Mouse (Mus musculus) stomach, postnatal 0 days (tissue): Measurements from ENCODE around the gene Amigo3. TPM values are rescaled to one million over a fixed set of nuclear protein-coding genes. Genes with fewer than 3 reads are reported as not detected.
A peak's percentile ranks its signal among the peaks of the same experiment; 100 is the strongest.

Experiments used
- ATAC-seq: fragments of 200-750 bp; cut with Nextera tagmentation; 2 replicates; pipeline ENCODE4 v1.8.0; 2017; ENCODE audit not compliant: low FRiP score, low TSS enrichment
- DNase-seq: peaks from one replicate; pipeline ENCODE4 v3.0.0-alpha.2; 2016; ENCODE audit warnings: low spot score
- H3K27ac ChIP-seq: fragments of 300-500 bp; sonication (generic); replicated peaks from 2 replicates; pipeline ENCODE4 v1.5.1; 2014; ENCODE audit warnings: mild to moderate bottlenecking, control low read depth
- H3K27me3 ChIP-seq: fragments of 300-500 bp; sonication (generic); 2 replicates; pipeline ENCODE4 v1.6.1; 2014; ENCODE audit warnings: low read length; ENCODE audit not compliant: control insufficient read depth, insufficient read depth
- H3K36me3 ChIP-seq: fragments of 300-500 bp; sonication (generic); 2 replicates; pipeline ENCODE4 v1.6.1; 2014; ENCODE audit warnings: low read length, mixed read lengths; ENCODE audit not compliant: control insufficient read depth, insufficient read depth
- H3K4me1 ChIP-seq: fragments of 300-500 bp; sonication (generic); replicated peaks from 2 replicates; pipeline ENCODE4 v1.6.1; 2014; ENCODE audit warnings: antibody characterized with exemption; ENCODE audit not compliant: control insufficient read depth, insufficient read depth
- H3K4me2 ChIP-seq: fragments of 300-500 bp; sonication (generic); replicated peaks from 2 replicates; pipeline ENCODE4 v1.6.1; 2014; ENCODE audit warnings: low read depth, mild to moderate bottlenecking, control low read depth, moderate library complexity
- H3K4me3 ChIP-seq: fragments of 300-500 bp; sonication (generic); 2 replicates; pipeline ENCODE4 v1.5.1; 2014; ENCODE audit warnings: low read depth, low read length, control low read depth
- H3K9ac ChIP-seq: fragments of 300-500 bp; sonication (generic); 2 replicates; pipeline ENCODE4 v1.6.1; 2014; ENCODE audit warnings: mild to moderate bottlenecking, low read length, control low read depth, mixed read lengths
- H3K9me3 ChIP-seq: fragments of 300-500 bp; sonication (generic); 2 replicates; pipeline ENCODE4 v1.6.1; 2016; ENCODE audit warnings: low read length; ENCODE audit not compliant: control insufficient read depth
- CTCF ChIP-seq: IDR thresholded peaks from 2 replicates; pipeline ENCODE4 v1.5.1; 2016; ENCODE audit warnings: antibody characterized with exemption, low read depth, mild to moderate bottlenecking, moderate library complexity
- EP300 ChIP-seq: optimal IDR thresholded peaks from 2 replicates; pipeline ENCODE3; 2016; ENCODE audit warnings: antibody characterized with exemption
- WGBS: fragments of 180-500 bp; shearing (Covaris S2); extraction: QIAGEN DNeasy Blood & Tissue Kit; methylation state at CpG from one replicate; pipeline ENCODE4 v1.1.7; 2014; 5-methylcytosine and 5-hydroxymethylcytosine counted together
- polyA plus RNA-seq: library from polyadenylated mRNA; unstranded; fragments of >200 nt; fragmentation: Nextera tagmentation; extraction: Ambion mirVana; gene quantifications from 2 replicates; pipeline ENCODE4 v1.2.1, GENCODE M21; 2015

Amigo3 gene
- polyA plus RNA-seq, 1 experiment from 2014 or later: 2.8 TPM

- Histone ChIP-seq H3K27ac (no peak overlapping the region), H3K36me3 (no peaks in the 10 kb centered on the region; the same call in 1 of the 2 replicates), H3K4me3 (no peak overlapping the region), H3K4me2 (no peak overlapping the region), H3K27me3 (no peaks in the 10 kb centered on the region), H3K9me3 (no peaks in the 10 kb centered on the region), H3K9ac (no peak overlapping the region), H3K4me1 (no peaks in the 10 kb centered on the region)
- WGBS: 82% methylated on average over 7 of the region's 7 CpGs
- TF ChIP-seq CTCF: no peak
- no peak for TF ChIP-seq EP300
- DNase-seq: no peak
- no peak for ATAC-seq
Observed at GRCm38 (mm10) chr9:108069529-108069928, 16.6 kb downstream of the Amigo3 start.

GRCm38 (mm10) chr9:108071801-108072200, 18.8 kb downstream of the Amigo3 start:
- WGBS: 58% methylated on average over 4 of the region's 4 CpGs
- Histone ChIP-seq H3K9ac (no peak overlapping the region), H3K9me3 (no peaks in the 10 kb centered on the region), H3K4me2 (no peak overlapping the region), H3K4me1 (no peaks in the 10 kb centered on the region), H3K4me3 (no peak overlapping the region), H3K36me3 (no peaks in the 10 kb centered on the region; the same call in 1 of the 2 replicates), H3K27me3 (no peaks in the 10 kb centered on the region), H3K27ac (no peak overlapping the region)
- peak; percentile 32 for DNase-seq
- ATAC-seq: no peak
- TF ChIP-seq EP300: no peak
- no peak for TF ChIP-seq CTCF

GRCm38 (mm10) chr9:108072481-108072924, 19.5 kb downstream of the Amigo3 start:
- H3K4me3 ChIP-seq: no peak overlapping the region
- DNase-seq (peak; percentile 23), ATAC-seq (no peak)
- TF ChIP-seq CTCF (no peak), EP300 (no peak)
- no peak overlapping the region for H3K4me2 ChIP-seq
- H3K9me3 ChIP-seq: no peaks in the 10 kb centered on the region
- no peak overlapping the region for H3K9ac ChIP-seq
- H3K4me1 ChIP-seq: no peaks in the 10 kb centered on the region
- H3K27ac ChIP-seq: no peak overlapping the region
- H3K36me3 ChIP-seq: no peaks in the 10 kb centered on the region; the same call in 1 of the 2 replicates
- WGBS: 51% methylated on average over 9 of the region's 9 CpGs
- no peaks in the 10 kb centered on the region for H3K27me3 ChIP-seq

- Histone ChIP-seq H3K27me3 (no peaks in the 10 kb centered on the region), H3K4me2 (no peak overlapping the region), H3K27ac (0 out of 2 replicates have a peak overlapping the region, but pooled peaks have one; percentile 18), H3K4me3 (no peak overlapping the region), H3K36me3 (no peaks in the 10 kb centered on the region; the same call in 1 of the 2 replicates), H3K9ac (0 out of 2 replicates have a peak overlapping the region, but pooled peaks have one; percentile 23), H3K9me3 (no peaks in the 10 kb centered on the region), H3K4me1 (no peaks in the 10 kb centered on the region)
- 62% methylated on average over 7 of the region's 7 CpGs for WGBS
- TF ChIP-seq CTCF: no peak
- TF ChIP-seq EP300: no peak
- ATAC-seq (no peak), DNase-seq (no peak)
Observed at GRCm38 (mm10) chr9:108073141-108073930, 20.4 kb downstream of the Amigo3 start.

GRCm38 (mm10) chr9:108080168-108080567, 27.2 kb downstream of the Amigo3 start, which contains the start of gene Mst1:
Gene Mst1, plus strand, starts transcription at chr9:108080436.
- TF ChIP-seq CTCF (no peak), EP300 (no peak)
- Histone ChIP-seq H3K9ac (peak within 1 kb of the TSS; percentile 93), H3K4me3 (peak within 1 kb of the TSS; percentile 66), H3K27ac (peak within 1 kb of the TSS; percentile 85), H3K36me3 (peaks cover 3% of the 10 kb centered on the region; the same call in 1 of the 2 replicates), H3K27me3 (no peaks in the 10 kb centered on the region), H3K9me3 (no peaks in the 10 kb centered on the region), H3K4me1 (no peaks in the 10 kb centered on the region; the same call in 1 of the 2 replicates), H3K4me2 (peak within 1 kb of the TSS; percentile 82)
- DNase-seq (no peak), ATAC-seq (peak; percentile 19)
- 58% methylated on average over 5 of the region's 5 CpGs for WGBS

GRCm38 (mm10) chr9:108082549-108082948, 29.6 kb downstream of the Amigo3 start:
- DNase-seq: peak; percentile 48
- Histone ChIP-seq H3K9me3 (no peaks in the 10 kb centered on the region), H3K9ac (peak overlapping the region; percentile 13; the same call in 1 of the 2 replicates), H3K36me3 (peaks cover 16% of the 10 kb centered on the region), H3K27ac (no peak overlapping the region), H3K4me1 (no peaks in the 10 kb centered on the region; the same call in 1 of the 2 replicates), H3K4me2 (peak overlapping the region; percentile 8; the same call in 1 of the 2 replicates), H3K4me3 (no peak overlapping the region), H3K27me3 (no peaks in the 10 kb centered on the region)
- ATAC-seq: no peak
- TF ChIP-seq CTCF (no peak), EP300 (no peak)
- WGBS: 9% methylated on average over 19 of the region's 19 CpGs
